Mouse (Mus musculus) small intestine, adult 2 months (tissue): Measurements from ENCODE around the gene Rab21. TPM values are rescaled to one million over a fixed set of nuclear protein-coding genes. Genes with fewer than 3 reads are reported as not detected.

Experiments used
- H3K27ac ChIP-seq: fragments of 200-500 bp; 2 replicates; pipeline ENCODE4 v1.5.1; 2012; ENCODE audit warnings: low read depth, low read length, control low read depth, inconsistent platforms; ENCODE audit not compliant: insufficient read depth
- H3K27me3 ChIP-seq: fragments of 200-500 bp; 2 replicates; pipeline ENCODE4 v1.6.1; 2012; ENCODE audit warnings: mild to moderate bottlenecking, moderate library complexity, low read length, inconsistent platforms; ENCODE audit not compliant: control insufficient read depth, insufficient read depth
- H3K36me3 ChIP-seq: fragments of 200-500 bp; 2 replicates; pipeline ENCODE4 v1.6.1; 2012; ENCODE audit warnings: mild to moderate bottlenecking, low read length, control low read depth, inconsistent platforms; ENCODE audit not compliant: control insufficient read depth, insufficient read depth
- H3K4me1 ChIP-seq: fragments of 200-500 bp; 2 replicates; pipeline ENCODE4 v1.6.1; 2012; ENCODE audit warnings: low read length, inconsistent platforms, mixed read lengths; ENCODE audit not compliant: control insufficient read depth, insufficient read depth, insufficient read length
- H3K4me3 ChIP-seq: fragments of 200-500 bp; 2 replicates; pipeline ENCODE4 v1.5.1; 2012; ENCODE audit warnings: low read depth, mild to moderate bottlenecking, control low read depth, inconsistent platforms, low read length, moderate library complexity
- CTCF ChIP-seq: fragments of 200-500 bp; IDR thresholded peaks from 2 replicates; pipeline ENCODE4 v1.5.1; 2012; ENCODE audit warnings: low read depth, mild to moderate bottlenecking, control low read depth, inconsistent platforms, low read length, moderate library complexity, mixed read lengths; ENCODE audit not compliant: insufficient replicate concordance, insufficient read length; ENCODE audit errors: extremely low read depth
- POLR2A ChIP-seq: fragments of 200-500 bp; IDR thresholded peaks from 2 replicates; pipeline ENCODE4 v1.6.1; 2012; ENCODE audit warnings: low read depth, mild to moderate bottlenecking, control low read depth, inconsistent platforms, low read length, moderate library complexity
- WGBS: fragments of 180-500 bp; shearing (Covaris S2); methylation state at CpG from one replicate; pipeline ENCODE4 v1.1.7; 2018; 5-methylcytosine and 5-hydroxymethylcytosine counted together
- polyA plus RNA-seq: library from polyadenylated mRNA; depleted of rRNA; stranded (reverse); fragments of >200 nt; gene quantifications from 2 replicates; pipeline ENCODE4 v1.2.3, GENCODE M21; 2012; rRNA removed

The Rab21 gene
- polyA plus RNA-seq, 1 experiment: 28.8 TPM

- Histone ChIP-seq H3K4me3 (peak within 1 kb of the TSS; percentile 96), H3K36me3 (no peaks in the 10 kb centered on the region), H3K4me1 (peaks cover 10% of the 10 kb centered on the region; the same call in 1 of the 2 replicates), H3K27ac (peak within 1 kb of the TSS; percentile 93), H3K27me3 (no peaks in the 10 kb centered on the region)
- under 1% methylated on average over 66 of the region's 67 CpGs for WGBS
- TF ChIP-seq CTCF: no peak
- peak; percentile 79; the same call in 1 of the 2 replicates for TF ChIP-seq POLR2A
Measured at GRCm38 (mm10) chr10:115251088-115251934, 64.1 kb downstream of the Rab21 start, which contains the start of gene Tbc1d15. TSS of gene Tbc1d15 (minus strand) at chr10:115251467.

DNA sequence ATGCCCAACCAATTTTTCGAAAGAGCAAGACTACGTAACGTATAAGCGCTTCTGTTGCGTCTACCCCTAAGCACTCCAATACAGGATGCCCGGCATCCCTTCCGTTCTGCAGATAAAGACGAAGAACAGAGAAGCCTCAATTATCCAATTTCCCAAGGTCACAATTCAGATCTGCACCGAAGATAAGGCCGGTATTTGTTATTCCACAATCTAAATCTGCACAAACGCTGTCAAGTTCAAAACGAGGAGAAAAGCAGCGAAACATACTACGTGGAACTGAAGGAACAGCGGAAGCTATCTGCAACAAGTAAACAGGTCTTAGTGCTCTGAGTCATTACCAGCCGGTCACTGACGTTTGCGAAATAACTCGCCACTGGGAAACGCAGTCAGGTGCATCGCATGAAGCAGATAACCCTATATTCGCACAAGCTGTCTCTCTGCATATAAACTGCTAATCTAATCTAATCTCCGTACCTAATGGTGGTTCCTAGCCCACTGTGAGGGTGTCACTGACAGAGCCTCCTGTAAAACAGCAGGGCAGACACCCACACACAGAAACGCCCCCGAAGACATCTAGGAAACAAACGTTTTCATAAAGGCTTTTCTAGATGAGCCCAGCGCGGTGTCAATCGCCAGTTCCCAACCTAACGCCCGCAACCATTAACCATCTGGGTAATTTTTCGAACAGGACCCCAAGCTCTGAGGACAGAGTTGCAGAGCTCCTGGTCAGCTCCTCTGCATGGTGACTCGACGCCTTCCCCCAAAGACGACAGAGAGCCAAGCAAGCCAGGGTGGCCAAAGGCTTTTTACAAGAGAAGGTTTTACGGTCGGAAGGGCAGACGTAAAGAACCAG, 64.9 kb downstream of the Rab21 start:
- Histone ChIP-seq H3K27me3 (no peaks in the 10 kb centered on the region), H3K4me3 (peak overlapping the region; percentile 96), H3K27ac (peak overlapping the region; percentile 70), H3K36me3 (no peaks in the 10 kb centered on the region), H3K4me1 (peaks cover 12% of the 10 kb centered on the region; the same call in 1 of the 2 replicates)
- 12% methylated on average over 37 of the region's 38 CpGs for WGBS
- TF ChIP-seq CTCF (no peak), POLR2A (no peak)

- Histone ChIP-seq H3K4me1 (peaks cover 12% of the 10 kb centered on the region; the same call in 1 of the 2 replicates), H3K27ac (peak overlapping the region; percentile 92), H3K27me3 (no peaks in the 10 kb centered on the region), H3K36me3 (no peaks in the 10 kb centered on the region), H3K4me3 (peak overlapping the region; percentile 17; the same call in 1 of the 2 replicates)
- TF ChIP-seq POLR2A: no peak
- TF ChIP-seq CTCF: no peak
- WGBS: 13% methylated on average over 7 of the region's 7 CpGs
Measured at GRCm38 (mm10) chr10:115248041-115248440, 67.4 kb downstream of the Rab21 start.

- TF ChIP-seq POLR2A (no peak), CTCF (no peak)
- 93% methylated on average over 2 of the region's 2 CpGs for WGBS
- H3K27ac ChIP-seq: no peak overlapping the region
- H3K4me3 ChIP-seq: no peak overlapping the region
- H3K27me3 ChIP-seq: no peaks in the 10 kb centered on the region
- H3K4me1 ChIP-seq: peaks cover 9% of the 10 kb centered on the region; the same call in 1 of the 2 replicates
- peaks cover 2% of the 10 kb centered on the region for H3K36me3 ChIP-seq
Measured at GRCm38 (mm10) chr10:115245488-115245887, 69.9 kb downstream of the Rab21 start.

GRCm38 (mm10) chr10:115241082-115241595, 74.3 kb downstream of the Rab21 start:
- no peaks in the 10 kb centered on the region for H3K27me3 ChIP-seq
- TF ChIP-seq CTCF (peak; percentile 46; the same call in 1 of the 2 replicates), POLR2A (no peak)
- H3K4me3 ChIP-seq: no peak overlapping the region
- H3K4me1 ChIP-seq: peaks cover 3% of the 10 kb centered on the region; the same call in 1 of the 2 replicates
- WGBS: 58% methylated on average over 8 of the region's 8 CpGs
- H3K27ac ChIP-seq: no peak overlapping the region
- H3K36me3 ChIP-seq: peaks cover 28% of the 10 kb centered on the region

GRCm38 (mm10) chr10:115237931-115238330, 77.5 kb downstream of the Rab21 start:
- WGBS: 69% methylated on average over 4 of the region's 4 CpGs
- H3K36me3 ChIP-seq: peaks cover 42% of the 10 kb centered on the region
- H3K27ac ChIP-seq: no peak overlapping the region
- no peak overlapping the region for H3K4me3 ChIP-seq
- no peaks in the 10 kb centered on the region for H3K27me3 ChIP-seq
- H3K4me1 ChIP-seq: no peaks in the 10 kb centered on the region
- TF ChIP-seq CTCF: no peak
- no peak for TF ChIP-seq POLR2A

Other genes with a start within 250 kb of the Rab21 start
- not detected in 2 replicates for gene Tph2, start 130.6 kb downstream of the Rab21 start, polyA plus RNA-seq
- 1.8 and 6.2 TPM in 2 replicates for gene Tbc1d15, start 64.1 kb downstream of the Rab21 start, polyA plus RNA-seq
- 17.0 and 29.9 TPM in 2 replicates for gene Tmem19, start 46.9 kb upstream of the Rab21 start, polyA plus RNA-seq
- gene Thap2, start 68.8 kb upstream of the Rab21 start, polyA plus RNA-seq: 1.5 and 2.1 TPM in 2 replicates
- gene Zfc3h1, start 69.4 kb upstream of the Rab21 start, polyA plus RNA-seq: 3.3 and 5.3 TPM in 2 replicates